Mouse (Mus musculus) thymus, adult 2 months (tissue): ENCODE measurements around the gene Prkce.

Experiments used
- CTCF ChIP-seq: fragments of 200-500 bp; IDR thresholded peaks from 2 replicates; pipeline ENCODE4 v1.5.1; 2012; ENCODE audit warnings: mild to moderate bottlenecking, control low read depth, low read length, moderate library complexity, borderline replicate concordance; ENCODE audit not compliant: control insufficient read depth, poor library complexity, insufficient read depth; ENCODE audit errors: extremely low read depth
- POLR2A ChIP-seq: fragments of 200-500 bp; IDR thresholded peaks from 2 replicates; pipeline ENCODE4 v1.6.1; 2012; ENCODE audit warnings: mild to moderate bottlenecking, low read length, control low read depth, moderate library complexity; ENCODE audit not compliant: control insufficient read depth, poor library complexity, insufficient read depth; ENCODE audit errors: extremely low read depth

GRCm38 (mm10) chr17:86529003-86529402, 361.4 kb downstream of the Prkce start:
- TF ChIP-seq CTCF: no peak
- TF ChIP-seq POLR2A: no peak
